Mouse (Mus musculus): ENCODE measurements around the gene Apbb1.

The Apbb1 gene

GRCm38 (mm10) chr7:105569512-105570496, 11.6 kb downstream of the Apbb1 start:
- DNase-seq, result no peak

- peak; percentile 57 to 77 for DNase-seq
Measured at GRCm38 (mm10) chr7:105568988-105569471, 12.4 kb downstream of the Apbb1 start.

GRCm38 (mm10) chr7:105568583-105568982, 12.9 kb downstream of the Apbb1 start:
- no peak for DNase-seq

GRCm38 (mm10) chr7:105565071-105565836, 16.2 kb downstream of the Apbb1 start:
- DNase-seq, result peak; percentile 44 to 73

GRCm38 (mm10) chr7:105563367-105563766, 18.1 kb downstream of the Apbb1 start:
- DNase-seq, result no peak

- DNase-seq, result no peak
Measured at GRCm38 (mm10) chr7:105562317-105562716, 19.1 kb downstream of the Apbb1 start.

GRCm38 (mm10) chr7:105559016-105559415, 22.4 kb downstream of the Apbb1 start:
- no peak for DNase-seq

- no peak for DNase-seq
Measured at GRCm38 (mm10) chr7:105557671-105558070, 23.8 kb downstream of the Apbb1 start.

- DNase-seq, result no peak
Measured at GRCm38 (mm10) chr7:105556406-105556805, 25.0 kb downstream of the Apbb1 start.

- no peak for DNase-seq
Measured at GRCm38 (mm10) chr7:105555571-105555970, 25.9 kb downstream of the Apbb1 start.

GRCm38 (mm10) chr7:105554212-105554942, 27.1 kb downstream of the Apbb1 start, which contains the start of gene Smpd1:
Gene Smpd1 (plus strand): TSS chr7:105554360.
- DNase-seq, result peak; percentile 94 to 96

GRCm38 (mm10) chr7:105553456-105554211, 27.8 kb downstream of the Apbb1 start:
- DNase-seq, result no peak

GRCm38 (mm10) chr7:105549035-105549434, 32.4 kb downstream of the Apbb1 start:
- peak in 1 of 2 experiments; percentile 36 for DNase-seq

- DNase-seq, result no peak
Measured at GRCm38 (mm10) chr7:105547970-105548369, 33.5 kb downstream of the Apbb1 start.

- no peak for DNase-seq
Measured at GRCm38 (mm10) chr7:105545986-105546385, 35.5 kb downstream of the Apbb1 start.

- DNase-seq, result peak in 1 of 2 experiments; percentile 25
Measured at GRCm38 (mm10) chr7:105534162-105534561, 47.3 kb downstream of the Apbb1 start.

- DNase-seq, result no peak
Measured at GRCm38 (mm10) chr7:105528094-105528493, 53.4 kb downstream of the Apbb1 start.

GRCm38 (mm10) chr7:105527306-105527937, 54.0 kb downstream of the Apbb1 start:
- DNase-seq, result peak in 1 of 2 experiments; percentile 9

GRCm38 (mm10) chr7:105524222-105524621, 57.2 kb downstream of the Apbb1 start:
- no peak for DNase-seq

GRCm38 (mm10) chr7:105520201-105520600, 61.3 kb downstream of the Apbb1 start:
- no peak for DNase-seq

GRCm38 (mm10) chr7:105519771-105520170, 61.7 kb downstream of the Apbb1 start:
- DNase-seq, result no peak

All from lung, adult 18-20 months (tissue).